8 mouse cellular contexts compared by ENCODE assay signal in genomic region chr1:155121977-155122939, GRCm38 (mm10). TPM values are rescaled to one million over a fixed set of nuclear protein-coding genes. Genes with fewer than 3 reads are reported as not detected.
DNase-seq lines count a peak whose midpoint lies in the region; ATAC-seq lines count a peak whose summit lies in the region.

No protein-coding gene starts in this region.

- no peak overlapping the region for H3K4me2 ChIP-seq in kidney, embryonic 15.5 days

- no peaks in the 10 kb centered on the region for H3K9me3 ChIP-seq in kidney, embryonic 15.5 days (replicated peaks)

- intact Hi-C loops in gastrocnemius, postnatal 14 days (cut with DNase I; ENCODE audit: low total_unique reads) = no loop called here

- no peak overlapping the region for H3K27ac ChIP-seq in kidney, embryonic 15.5 days
- peak overlapping the region; percentile 26; the same call in 1 of the 2 replicates for H3K27ac ChIP-seq in brown adipose tissue, adult 24 weeks (replicated peaks; ENCODE audit: low read depth, low read length)

- 0 out of 2 replicates have a peak, but pooled peaks cover 4% of the 10 kb centered on the region for H3K4me1 ChIP-seq in kidney, embryonic 15.5 days
- peaks cover 8% of the 10 kb centered on the region for H3K4me1 ChIP-seq in brown adipose tissue, adult 24 weeks (ENCODE audit: control insufficient read depth, insufficient read depth, insufficient read length, low read length)

- no peak for ATAC-seq in kidney, embryonic 15.5 days (replicated peaks; ENCODE audit: low FRiP score)

- WGBS in kidney, embryonic 15.5 days = 72% methylated on average over 21 of the region's 21 CpGs

- no peak overlapping the region for H3K9ac ChIP-seq in kidney, embryonic 15.5 days

- H3K27me3 ChIP-seq in kidney, embryonic 15.5 days = no peaks in the 10 kb centered on the region

- H3K4me3 ChIP-seq in kidney, embryonic 15.5 days (replicated peaks) = no peak overlapping the region
- peak overlapping the region; percentile 44 for H3K4me3 ChIP-seq in brown adipose tissue, adult 24 weeks (ENCODE audit: insufficient read depth, low read depth, low read length)

- peak; percentile 59 for DNase-seq in kidney, adult 18-20 months
- peak; percentile 81 for DNase-seq in gastrocnemius, postnatal 14 days
- peak; percentile 55 to 65 for DNase-seq in layer of hippocampus, postnatal 14 days (ENCODE audit: low spot score in 2 of 2)
- peak; percentile 41 for DNase-seq in right cerebral cortex, postnatal 4 days
- DNase-seq in T-cell, adult 2 months (ENCODE audit: low spot score) = no peak
- no peak for DNase-seq in B cell, adult 2 months

- no peaks in the 10 kb centered on the region for H3K36me3 ChIP-seq in kidney, embryonic 15.5 days

RNA-seq across cellular contexts. Expression of gene Ier5, which starts 22.8 kb away (rescaled TPM):
- 7.5 and 7.6 TPM in 2 replicates for polyA plus RNA-seq in kidney, embryonic 15.5 days (2015; fragmentation: Nextera tagmentation; extraction: Ambion mirVana)
- 3.2 and 5.6 TPM in 2 replicates for polyA plus RNA-seq in brown adipose tissue, adult 24 weeks (2012; ENCODE audit: insufficient read depth, insufficient read length, missing spikeins)
- 1 to 10 TPM; 4.6 to 6.4 TPM for total RNA-seq in gastrocnemius, postnatal 14 days (2021)
- total RNA-seq in layer of hippocampus, postnatal 14 days (2021) = 10 to 100 TPM; 17.9 to 19.8 TPM

RNA-seq across cellular contexts. Expression of gene Mr1, which starts 24.4 kb away (rescaled TPM):
- 5.7 and 6.3 TPM in 2 replicates for polyA plus RNA-seq in kidney, embryonic 15.5 days (2015; fragmentation: Nextera tagmentation; extraction: Ambion mirVana)
- 11.6 and 19.3 TPM in 2 replicates for polyA plus RNA-seq in brown adipose tissue, adult 24 weeks (2012; ENCODE audit: insufficient read depth, insufficient read length, missing spikeins)
- 1 to 10 TPM; 5.7 TPM for total RNA-seq in gastrocnemius, postnatal 14 days (2021)
- total RNA-seq in layer of hippocampus, postnatal 14 days (2021) = 1 to 10 TPM; 3.3 to 4.1 TPM

RNA-seq across cellular contexts. Expression of gene Stx6, which starts 36.3 kb away (rescaled TPM):
- 65.5 and 82.4 TPM in 2 replicates for polyA plus RNA-seq in kidney, embryonic 15.5 days (2015; fragmentation: Nextera tagmentation; extraction: Ambion mirVana)
- polyA plus RNA-seq in brown adipose tissue, adult 24 weeks (2012; ENCODE audit: insufficient read depth, insufficient read length, missing spikeins) = 29.0 and 43.5 TPM in 2 replicates
- 10 to 100 TPM; 14.4 to 20.8 TPM for total RNA-seq in gastrocnemius, postnatal 14 days (2021)
- 10 to 100 TPM; 88.3 to 88.6 TPM for total RNA-seq in layer of hippocampus, postnatal 14 days (2021)

Comparison
In these comparisons a context has a peak if more than half of its experiments do, and no peak if none do; other contexts are left out.
1. DNase-seq: peak in kidney, adult 18-20 months (single experiment), gastrocnemius, postnatal 14 days (single experiment), layer of hippocampus, postnatal 14 days (2 of 2) and right cerebral cortex, postnatal 4 days (single experiment); none in T-cell, adult 2 months (single experiment) and B cell, adult 2 months (0 of 2).
2. RNA of gene Stx6, which starts 36.3 kb away (total RNA-seq): 88.3 to 88.6 TPM in layer of hippocampus, postnatal 14 days; 14.4 to 20.8 TPM in gastrocnemius, postnatal 14 days; every median in the first group is over 4 times any median in the second.